Mouse (Mus musculus) spleen, postnatal 14 days (tissue): ENCODE measurements around the gene Cars.

Source experiments
- DNase-seq, 2 experiments: peaks; one replicate each; pipeline ENCODE4 v3.0.0; 2021 to 2022; ENCODE audit warnings: low spot score in 2 of 2

The Cars gene

GRCm38 (mm10) chr7:143511335-143511712, 88.6 kb downstream of the Cars start:
- no peak for DNase-seq

GRCm38 (mm10) chr7:143510593-143511334, 89.1 kb downstream of the Cars start:
- DNase-seq: no peak

- DNase-seq: no peak
Measured at GRCm38 (mm10) chr7:143509566-143509965, 90.3 kb downstream of the Cars start.
